Mouse (Mus musculus) urinary bladder, postnatal 25 days (tissue): ENCODE measurements at regions not wholly inside any gene's neighbourhood (a gene's known extent, or its start where the extent isn't known, plus 50 kb on each side); places are given as distances from the start of the nearest gene placed in this dataset.

Experiments used
- DNase-seq: peaks from one replicate; pipeline ENCODE4 v3.0.0; 2022; ENCODE audit warnings: low spot score

DNA sequence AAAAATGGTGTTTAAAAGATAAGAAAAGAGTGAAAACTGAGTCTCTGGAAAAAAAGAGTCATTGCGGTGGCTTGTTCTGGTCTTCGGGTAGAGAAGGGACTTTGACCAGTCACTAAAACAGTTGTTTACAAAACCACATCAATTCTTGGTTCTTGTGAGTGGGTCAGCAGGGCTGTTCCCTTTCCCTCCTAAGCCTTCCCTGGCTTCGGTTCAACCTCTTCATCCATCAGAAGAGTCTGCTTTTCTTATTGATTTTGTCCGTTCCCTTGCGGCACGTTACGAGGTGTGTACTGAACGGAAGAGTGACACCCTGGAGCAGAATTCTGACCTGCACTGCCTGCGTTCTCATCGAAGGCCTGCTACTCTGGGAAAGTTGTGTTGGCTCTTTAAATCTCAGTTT lies 229.1 kb upstream of the G2e3 start:
- no peak for DNase-seq

DNA sequence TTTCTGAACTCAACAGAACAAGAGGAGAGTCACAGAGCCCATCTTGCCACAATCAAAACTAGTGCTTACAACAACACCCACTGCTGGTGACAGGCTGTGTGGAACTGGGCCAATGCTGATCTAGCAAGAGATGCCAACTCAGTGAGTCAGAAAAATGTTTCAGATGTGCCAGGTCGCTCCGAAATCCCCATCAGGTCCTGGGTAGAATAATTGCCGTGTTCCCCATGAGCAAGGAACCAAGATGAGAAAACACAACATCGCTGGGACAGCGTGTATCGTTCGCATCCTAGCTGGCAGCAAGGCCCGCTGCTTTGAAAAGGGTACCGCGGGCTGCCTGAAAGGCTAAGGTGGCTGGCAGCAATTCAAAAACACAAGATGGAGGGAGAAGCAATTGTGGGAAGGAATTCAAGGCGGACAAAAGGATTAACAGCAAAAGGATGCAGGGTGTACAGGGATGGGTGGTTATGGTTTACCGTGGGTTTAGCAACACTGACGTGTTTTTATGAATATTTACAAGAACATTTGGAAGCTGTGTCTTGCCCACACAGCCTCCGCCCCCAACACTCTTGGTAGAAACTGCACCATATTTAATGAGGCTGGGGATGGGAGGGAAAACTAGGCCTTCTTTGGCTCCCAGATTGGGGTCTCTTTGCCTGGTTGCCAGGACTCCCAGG lies 229.7 kb upstream of the G2e3 start:
- DNase-seq = no peak

DNA sequence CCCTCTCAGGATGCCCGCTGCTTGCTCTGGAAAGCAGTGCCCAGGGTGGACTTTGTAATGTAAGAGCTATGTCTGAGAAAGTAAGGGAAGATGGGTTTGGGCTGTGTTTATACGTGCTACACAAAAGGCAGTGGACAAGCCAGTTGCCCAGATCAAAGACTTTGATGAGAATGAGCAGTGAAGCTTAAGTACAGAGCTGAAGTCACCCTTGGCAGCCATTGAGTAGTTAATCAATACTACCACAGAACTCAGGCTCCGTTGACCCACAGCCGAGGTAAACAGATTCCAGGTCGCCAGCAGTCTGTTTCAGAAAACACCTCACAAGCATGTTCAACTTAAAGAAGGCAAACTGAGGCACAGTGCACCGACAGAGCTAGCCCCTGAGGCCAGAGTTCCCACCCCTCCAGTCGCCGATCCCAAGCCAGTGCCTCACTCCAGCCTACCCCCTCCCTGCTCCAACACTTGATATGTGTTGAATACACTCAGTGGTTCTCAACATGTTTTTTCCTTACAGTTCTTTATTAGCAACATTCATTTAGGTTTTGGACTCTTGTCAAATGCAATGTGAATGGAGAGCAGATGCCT lies 230.3 kb upstream of the G2e3 start:
- DNase-seq = no peak

DNA sequence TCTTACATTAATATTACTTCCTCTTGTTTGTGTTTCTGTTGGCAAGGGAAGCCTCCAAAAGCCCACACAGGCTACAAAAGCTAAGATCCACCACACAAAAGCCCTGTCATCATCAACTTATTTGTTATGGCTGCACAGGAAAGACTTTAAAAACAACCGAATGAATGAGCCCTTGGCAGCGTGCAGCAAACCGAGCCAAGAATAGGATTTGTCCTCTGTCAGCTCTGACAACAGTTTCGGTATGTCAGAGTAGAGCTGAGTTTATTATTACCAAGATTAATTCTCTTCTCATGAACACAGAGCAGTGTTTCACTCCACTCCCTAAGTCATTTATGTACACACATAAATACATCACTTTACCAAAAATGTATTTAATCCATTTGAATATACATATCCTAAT lies 236.1 kb upstream of the G2e3 start:
- no peak for DNase-seq

DNA sequence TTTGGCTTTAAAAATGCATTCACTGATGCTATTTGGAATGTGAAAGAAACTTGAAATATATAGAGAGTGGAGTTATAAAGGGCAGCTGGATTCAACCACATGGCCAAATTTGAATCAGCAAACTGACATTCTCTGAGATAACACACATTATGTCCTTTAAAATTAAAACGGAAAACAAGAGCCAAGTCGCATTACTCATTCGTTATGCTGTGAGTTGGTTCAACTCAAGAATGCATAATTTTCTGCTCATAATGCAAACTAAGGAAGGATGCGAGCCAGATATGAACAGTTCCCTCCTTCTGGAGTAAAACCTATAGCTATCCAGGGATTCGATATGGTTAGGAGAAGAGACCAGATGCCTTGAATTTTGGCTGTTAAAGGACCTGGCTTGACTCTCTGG lies 239.8 kb upstream of the G2e3 start:
- no peak for DNase-seq

DNA sequence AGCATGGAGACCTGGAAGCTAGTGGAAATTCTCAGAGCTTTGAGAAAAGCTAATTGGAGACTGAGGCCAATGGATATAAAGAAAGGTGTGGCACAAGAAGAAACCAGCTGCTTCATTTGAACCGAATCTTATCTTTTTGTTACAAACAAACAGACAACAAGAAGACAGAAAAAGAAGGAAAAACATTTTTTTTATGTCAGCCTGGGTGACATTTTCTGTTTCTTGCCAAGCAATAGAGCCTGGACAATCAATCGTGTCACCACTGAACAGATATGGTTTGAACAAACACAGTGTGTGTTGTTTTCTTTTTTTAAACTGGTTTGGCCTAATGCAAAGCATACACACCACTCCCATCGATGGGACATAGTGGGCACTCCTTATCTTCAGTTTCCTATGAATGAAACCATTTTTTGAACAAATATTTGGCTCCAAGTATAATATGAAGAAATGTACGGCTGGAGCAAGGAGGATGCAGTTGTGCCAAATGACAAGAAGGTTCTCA lies 244.3 kb upstream of the G2e3 start:
- DNase-seq = no peak

DNA sequence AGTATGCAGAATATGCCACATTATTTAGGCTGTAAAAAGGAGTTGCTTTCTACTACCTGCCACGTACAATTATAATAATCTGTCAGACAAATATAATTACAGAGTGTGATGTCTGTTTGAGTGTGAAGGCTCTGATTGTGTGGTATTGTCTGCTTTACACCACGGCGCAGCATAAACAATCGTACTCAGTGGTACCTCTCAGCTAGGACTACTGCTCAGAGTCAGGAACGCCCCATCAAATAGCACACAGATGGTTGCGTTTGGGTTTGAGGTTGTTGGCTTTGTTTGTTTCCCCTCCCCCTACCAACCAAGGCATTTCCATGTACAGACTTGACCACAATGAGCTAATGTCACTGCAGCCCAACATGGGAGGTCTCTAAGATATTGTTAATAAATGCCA lies 246.2 kb upstream of the G2e3 start:
- no peak for DNase-seq

DNA sequence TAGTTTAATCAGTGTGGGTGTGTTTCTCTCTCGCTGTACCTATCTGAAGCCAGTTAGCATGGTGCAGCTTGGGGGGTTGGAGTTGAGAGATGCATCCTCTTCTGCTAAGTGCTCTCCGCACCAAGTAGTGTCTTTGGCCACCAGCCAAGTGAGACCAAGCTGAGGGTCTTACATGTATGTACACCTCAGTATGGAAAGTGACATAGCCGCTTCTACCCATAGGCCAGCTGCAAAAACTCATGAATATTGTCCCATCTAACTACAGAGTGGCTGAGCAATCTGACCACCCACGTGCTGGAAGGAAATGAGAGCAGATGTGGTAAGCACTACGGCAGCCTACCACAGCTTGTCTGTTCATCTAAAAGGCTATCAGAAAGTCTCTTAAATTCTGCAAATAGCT lies 247.0 kb upstream of the G2e3 start:
- no peak for DNase-seq

DNA sequence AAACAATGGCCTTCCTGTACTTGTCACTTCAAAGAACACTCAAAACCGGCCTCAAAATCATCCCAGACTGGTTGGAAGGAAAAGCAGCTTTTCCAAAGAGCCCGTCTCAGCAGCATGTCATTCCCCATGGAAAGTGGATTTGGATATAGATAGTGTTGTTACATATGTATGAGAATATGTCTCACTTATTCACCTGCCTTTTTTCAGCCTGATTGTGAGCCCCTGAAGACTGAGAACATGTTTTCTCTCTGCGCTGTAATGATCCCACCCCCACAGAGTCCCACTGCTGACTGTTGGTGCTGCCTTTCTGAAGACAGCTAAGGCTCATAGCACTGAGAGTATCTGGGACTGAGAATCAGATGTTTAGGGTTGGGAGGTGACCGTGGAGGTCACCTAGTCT lies 251.9 kb upstream of the G2e3 start:
- DNase-seq = no peak

DNA sequence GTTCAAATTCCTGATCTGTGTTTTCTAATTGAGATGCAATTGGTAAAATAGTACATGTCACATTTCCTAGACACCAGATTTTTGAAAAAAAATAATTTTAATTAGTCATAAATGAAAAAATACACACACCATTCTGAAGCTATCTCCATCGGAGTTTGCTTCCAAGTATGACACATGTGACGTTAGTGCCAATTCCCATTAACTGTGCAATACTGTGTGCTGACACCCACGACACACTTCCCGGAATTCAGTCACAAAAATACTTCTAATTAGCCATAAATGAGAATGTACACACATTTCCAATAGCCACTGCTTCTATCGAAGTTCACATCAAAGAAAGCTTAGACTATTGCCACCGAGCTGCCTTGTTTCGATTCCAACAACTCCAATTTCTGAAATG lies 258.5 kb upstream of the G2e3 start:
- no peak for DNase-seq

DNA sequence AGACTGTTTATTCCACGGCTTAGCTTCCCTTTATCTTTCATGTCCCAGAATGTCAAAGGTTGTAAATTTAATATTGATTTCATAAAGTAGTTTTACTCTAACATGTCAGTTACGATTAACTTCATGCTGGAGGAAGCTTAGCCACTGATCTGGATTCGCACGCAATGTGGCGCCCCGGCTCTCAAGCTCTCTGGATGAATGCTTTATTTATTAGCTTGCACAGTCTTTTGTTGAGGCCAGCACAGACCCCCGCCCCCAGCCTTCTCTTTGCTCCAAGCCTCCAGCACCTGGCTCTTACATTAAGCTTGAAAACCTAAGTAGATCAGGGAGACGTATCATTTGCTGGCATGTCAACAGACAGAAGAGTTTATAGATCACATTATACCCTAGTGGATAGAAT lies 266.1 kb upstream of the G2e3 start:
- no peak for DNase-seq

DNA sequence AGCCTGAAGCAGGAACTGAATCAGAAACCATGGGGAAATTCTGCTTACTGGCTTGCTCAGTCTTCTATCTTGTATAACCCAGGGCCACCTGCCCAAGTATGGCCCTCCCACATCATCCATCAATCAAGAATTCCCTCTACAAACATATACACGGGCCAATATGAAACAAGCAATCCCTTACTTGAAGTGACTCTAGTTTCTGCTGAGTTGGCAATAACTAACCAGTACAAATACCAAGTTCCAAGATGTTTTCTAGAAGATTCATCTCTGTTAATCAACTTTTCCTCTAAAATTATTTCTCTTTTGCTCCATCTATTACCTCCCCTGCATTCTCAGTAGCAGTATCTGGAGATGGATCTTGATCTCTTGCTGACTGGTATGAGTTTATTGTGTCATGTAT lies 274.4 kb upstream of the G2e3 start:
- DNase-seq = no peak

DNA sequence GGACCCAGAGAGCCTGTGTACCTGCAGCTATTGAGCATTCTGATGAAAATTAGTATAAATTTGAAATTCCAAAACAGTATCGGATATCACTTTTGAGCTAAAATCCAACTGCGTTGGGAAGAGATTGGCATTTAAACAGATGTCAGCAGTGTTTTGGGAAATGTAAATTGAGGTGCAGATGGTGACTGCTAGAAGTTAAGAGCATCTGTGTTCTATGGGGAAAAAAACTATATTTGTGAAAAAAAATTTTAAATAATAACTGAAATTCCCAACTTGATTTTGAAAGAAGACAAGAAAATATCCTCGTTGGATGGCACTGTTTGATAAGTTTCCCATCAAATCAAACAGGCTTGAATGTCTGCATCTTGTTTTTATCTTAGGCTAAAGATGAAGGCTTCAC lies 286.9 kb upstream of the G2e3 start:
- DNase-seq = no peak

DNA sequence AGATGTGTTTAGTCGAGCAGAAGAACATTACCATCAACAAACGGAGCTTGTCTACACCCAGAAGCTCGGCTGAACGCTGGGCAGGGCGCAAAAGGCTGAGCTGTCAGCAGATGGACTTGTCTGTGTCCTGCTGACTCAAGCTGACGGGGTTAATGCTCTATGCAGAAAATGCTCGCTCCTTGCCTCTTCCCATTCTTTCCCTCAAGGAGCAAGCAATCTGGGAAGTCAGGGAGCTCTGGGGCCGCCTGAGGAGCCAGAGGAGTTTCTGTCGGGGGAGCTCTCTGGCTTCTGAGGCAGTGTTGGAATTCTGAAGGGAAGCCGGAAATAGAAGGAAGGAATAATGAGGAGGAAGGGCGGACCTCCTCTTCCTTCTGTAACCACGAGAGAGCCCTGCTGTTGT lies 289.3 kb upstream of the G2e3 start:
- DNase-seq = no peak

DNA sequence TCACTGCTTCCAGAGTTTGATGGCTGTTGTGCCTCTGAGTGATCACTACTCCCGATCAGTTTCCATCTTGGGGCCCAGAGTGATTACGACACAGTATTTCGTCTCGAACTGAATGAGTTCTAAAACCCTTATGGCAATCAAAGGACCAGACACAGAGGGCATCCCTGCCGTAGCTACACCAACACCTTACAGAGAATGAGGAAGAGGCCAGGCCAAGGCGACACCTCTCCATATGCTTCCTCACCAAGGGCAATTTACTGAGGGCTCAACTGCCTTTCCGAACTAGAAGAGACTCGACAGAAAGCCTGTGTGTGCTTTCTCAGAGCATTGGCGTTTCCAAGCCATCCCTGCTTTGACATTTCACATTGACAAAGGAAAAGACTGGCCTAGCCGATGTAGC lies 289.8 kb upstream of the G2e3 start:
- DNase-seq = no peak

DNA sequence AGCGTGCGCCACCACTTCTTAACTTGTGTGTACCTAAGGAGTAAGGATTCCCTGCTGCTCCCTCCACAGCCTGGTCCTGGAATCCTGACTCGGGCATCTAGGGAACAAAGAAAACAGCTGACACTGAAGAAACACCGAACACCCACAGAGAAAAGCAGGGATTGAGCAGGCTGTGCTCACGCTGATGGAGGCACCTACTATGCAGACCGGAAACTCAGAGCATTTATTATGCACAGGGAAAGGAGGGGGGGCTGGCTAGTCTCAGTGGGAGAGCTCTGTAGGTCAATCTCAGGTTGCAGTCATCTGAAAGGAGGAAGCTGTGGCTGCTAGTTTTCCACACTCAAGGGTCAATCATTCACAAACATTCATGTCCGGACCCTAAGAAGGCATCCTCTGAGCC lies 300.7 kb upstream of the G2e3 start:
- DNase-seq = no peak

DNA sequence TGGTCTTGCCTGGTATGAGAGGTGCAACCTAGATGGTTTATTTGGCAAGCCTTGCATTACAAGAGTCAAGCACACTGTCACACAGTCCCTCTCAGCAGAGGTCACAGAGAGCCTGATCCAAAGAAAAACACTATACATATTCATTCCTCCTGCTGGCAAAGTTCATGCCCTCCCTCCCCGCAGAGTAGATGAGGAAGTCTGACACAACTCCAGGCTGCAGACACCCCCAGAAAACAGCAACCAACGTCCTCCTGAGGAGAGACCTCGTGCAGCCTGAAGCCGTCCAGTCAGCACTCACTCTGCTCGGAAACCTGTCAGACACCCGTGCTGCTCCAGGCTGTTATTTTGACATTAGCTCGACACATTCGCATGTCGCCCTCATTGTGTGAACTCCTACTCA lies 302.4 kb upstream of the G2e3 start:
- DNase-seq = no peak

DNA sequence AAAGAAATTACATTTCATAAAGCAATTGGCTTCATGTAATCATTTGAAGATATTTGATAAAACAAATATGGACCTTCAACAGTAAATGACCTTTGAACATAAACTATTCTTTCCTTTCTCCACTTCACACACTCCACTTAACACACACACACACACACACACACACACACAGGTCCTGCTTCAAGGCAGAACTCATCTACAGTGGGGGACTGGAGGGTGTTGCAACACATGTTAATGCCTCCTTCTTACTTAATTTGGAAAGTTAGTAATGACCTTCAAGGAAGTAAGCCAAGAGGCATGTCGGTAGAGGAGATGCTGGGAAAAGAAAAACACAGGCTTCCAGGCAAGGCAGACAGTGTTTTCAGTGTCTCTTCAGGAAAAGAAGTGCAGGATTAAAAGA lies 302.8 kb upstream of the G2e3 start:
- no peak for DNase-seq

DNA sequence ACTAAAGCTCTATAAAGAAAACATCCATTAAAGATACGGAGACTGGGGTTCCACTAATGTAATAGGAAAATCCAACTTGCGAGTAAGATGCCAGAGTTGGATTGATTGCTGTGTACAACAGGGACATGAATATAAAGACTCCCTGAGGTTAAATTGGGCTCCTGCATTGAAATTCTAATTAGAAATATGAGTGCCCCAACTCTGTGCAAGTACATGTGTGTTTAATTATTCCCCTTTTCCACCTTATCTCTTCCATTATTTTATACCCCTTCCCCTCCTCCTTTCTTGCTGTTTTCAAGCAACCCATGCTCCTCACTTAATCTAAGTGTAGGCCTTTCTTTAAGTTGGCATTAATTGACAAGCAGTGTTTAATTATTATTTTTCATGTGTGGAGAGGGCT lies 315.7 kb upstream of the G2e3 start:
- no peak for DNase-seq

DNA sequence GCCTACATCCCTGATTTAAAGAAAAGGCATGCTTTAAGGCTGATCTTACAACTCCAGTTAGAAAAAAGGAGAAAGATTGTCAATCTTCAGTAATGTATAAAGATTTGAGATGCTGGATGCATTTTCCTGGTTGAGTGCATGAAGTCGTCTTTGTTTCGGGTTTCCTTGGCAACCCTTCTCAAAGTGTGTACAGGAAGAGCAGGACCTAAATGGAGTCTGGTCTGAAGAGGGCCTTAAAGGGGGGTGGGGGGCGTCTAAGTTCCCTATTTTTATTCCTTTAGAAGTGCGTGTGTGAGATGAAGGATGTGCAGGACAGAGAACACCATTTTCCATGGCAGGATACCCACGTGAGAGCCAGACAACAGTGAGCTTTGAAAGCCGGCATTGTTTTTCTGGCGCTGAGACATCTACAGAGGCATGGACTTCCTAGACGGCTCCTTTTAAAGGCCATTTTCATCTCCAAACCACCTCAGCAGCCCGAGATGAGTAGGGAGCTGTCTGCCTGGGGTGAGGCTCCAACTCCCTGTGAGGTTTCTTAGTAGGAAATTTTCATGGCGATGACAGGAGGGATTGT lies 319.2 kb upstream of the G2e3 start:
- no peak for DNase-seq

DNA sequence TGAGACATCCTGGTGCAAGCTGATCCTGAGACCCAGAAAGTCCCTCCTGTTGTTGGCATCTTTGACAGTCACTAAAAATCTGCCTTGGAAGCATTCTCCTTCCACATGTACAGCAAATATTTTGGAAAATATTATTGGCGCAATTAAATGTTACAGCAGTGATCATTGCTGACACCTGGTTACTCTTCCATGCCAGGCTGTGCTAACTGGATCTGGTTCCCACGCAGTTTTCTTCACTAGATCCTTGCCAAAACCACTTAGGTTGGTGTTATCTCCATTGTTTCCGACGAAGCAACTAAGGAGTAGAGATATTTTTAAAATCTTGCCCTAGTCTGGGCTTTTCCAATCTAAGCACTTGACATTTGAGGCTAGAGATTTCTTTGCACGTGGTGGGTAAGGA lies 321.8 kb upstream of the G2e3 start:
- no peak for DNase-seq

DNA sequence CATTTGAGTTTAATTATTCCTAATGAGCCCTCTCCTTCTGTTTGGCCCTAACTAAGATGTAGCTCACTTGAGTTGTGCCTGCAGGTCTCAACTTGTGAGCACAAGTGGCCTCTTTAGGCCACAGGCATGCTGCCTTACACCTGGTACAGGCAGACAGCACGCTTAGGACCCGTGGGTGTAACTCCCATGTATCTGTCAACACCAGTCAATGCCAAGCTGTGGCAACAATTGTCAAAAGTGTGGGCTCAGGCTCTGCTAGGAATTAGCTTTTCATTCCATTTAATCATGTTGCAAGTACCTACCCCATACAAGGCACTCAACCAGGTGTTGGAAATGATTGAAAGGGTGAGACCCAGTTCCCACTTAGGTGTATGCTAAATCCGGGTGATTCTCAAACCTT lies 322.3 kb upstream of the G2e3 start:
- DNase-seq = no peak

DNA sequence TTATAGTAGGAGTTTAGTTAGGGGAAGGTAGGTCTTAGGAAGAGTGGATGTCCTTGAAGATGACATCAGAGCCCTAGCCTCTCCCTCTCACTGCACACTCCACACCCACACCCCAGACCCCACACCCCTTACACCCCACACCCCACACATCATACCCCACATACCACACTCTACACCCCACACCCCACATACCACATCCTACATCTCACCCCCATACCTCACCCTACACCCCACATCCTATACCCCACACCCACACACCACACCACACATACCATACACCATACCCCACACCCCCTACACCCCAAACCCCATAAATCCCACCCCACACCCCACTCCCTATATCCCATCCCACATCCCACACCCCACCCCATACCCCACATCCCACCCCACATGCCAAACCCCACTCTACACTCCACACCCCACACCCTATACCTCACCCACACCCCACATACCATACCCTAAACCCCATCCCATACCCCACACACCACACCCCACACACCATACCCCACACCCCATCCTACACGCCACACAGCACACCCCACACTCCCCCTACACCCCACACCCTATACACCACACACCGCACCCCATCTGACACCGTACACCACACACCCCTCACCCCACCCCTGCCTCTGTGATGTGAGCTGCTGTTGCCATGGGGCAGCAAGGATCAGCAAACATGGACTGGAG lies 323.7 kb upstream of the G2e3 start:
- no peak for DNase-seq
